Mouse (Mus musculus): ENCODE data around the gene Cacna1b.
A peak's percentile ranks its signal among the peaks of the same experiment; 100 is the strongest.

The Cacna1b gene

GRCm38 (mm10) chr2:24719645-24720379, 43.1 kb downstream of the Cacna1b start:
- no peak for DNase-seq (ENCODE audit: low read depth, low spot score)

GRCm38 (mm10) chr2:24718906-24719305, 44.0 kb downstream of the Cacna1b start:
- DNase-seq (ENCODE audit: low read depth, low spot score) = no peak

- no peak for DNase-seq (ENCODE audit: low read depth, low spot score)
These were observed 45.0 kb downstream of the Cacna1b start for GRCm38 (mm10) chr2:24717963-24718362.

- no peak for DNase-seq (ENCODE audit: low read depth, low spot score)
These were observed 45.5 kb downstream of the Cacna1b start for GRCm38 (mm10) chr2:24717461-24717860.

GRCm38 (mm10) chr2:24705929-24706328, 57.0 kb downstream of the Cacna1b start:
- DNase-seq (ENCODE audit: low read depth, low spot score) = no peak

- no peak for DNase-seq (ENCODE audit: low read depth, low spot score)
These were observed 60.6 kb downstream of the Cacna1b start for GRCm38 (mm10) chr2:24702208-24702957.

GRCm38 (mm10) chr2:24697281-24697980, 65.5 kb downstream of the Cacna1b start:
- no peak for DNase-seq (ENCODE audit: low read depth, low spot score)

GRCm38 (mm10) chr2:24692371-24692770, 70.6 kb downstream of the Cacna1b start:
- no peak for DNase-seq (ENCODE audit: low read depth, low spot score)

- no peak for DNase-seq (ENCODE audit: low read depth, low spot score)
These were observed 72.6 kb downstream of the Cacna1b start for GRCm38 (mm10) chr2:24690356-24690755.

- DNase-seq (ENCODE audit: low read depth, low spot score) = no peak
These were observed 77.6 kb downstream of the Cacna1b start for GRCm38 (mm10) chr2:24685347-24685746.

GRCm38 (mm10) chr2:24684796-24685195, 78.2 kb downstream of the Cacna1b start:
- no peak for DNase-seq (ENCODE audit: low read depth, low spot score)

GRCm38 (mm10) chr2:24683266-24683665, 79.7 kb downstream of the Cacna1b start:
- DNase-seq (ENCODE audit: low read depth, low spot score) = no peak

- no peak for DNase-seq (ENCODE audit: low read depth, low spot score)
These were observed 82.2 kb downstream of the Cacna1b start for GRCm38 (mm10) chr2:24680731-24681130.

- DNase-seq (ENCODE audit: low read depth, low spot score) = no peak
These were observed 82.8 kb downstream of the Cacna1b start for GRCm38 (mm10) chr2:24680176-24680575.

- peak; percentile 43 for DNase-seq (ENCODE audit: low read depth, low spot score)
These were observed 83.8 kb downstream of the Cacna1b start for GRCm38 (mm10) chr2:24679012-24679651.

GRCm38 (mm10) chr2:24678538-24678937, 84.4 kb downstream of the Cacna1b start:
- no peak for DNase-seq (ENCODE audit: low read depth, low spot score)

GRCm38 (mm10) chr2:24678110-24678509, 84.8 kb downstream of the Cacna1b start:
- no peak for DNase-seq (ENCODE audit: low read depth, low spot score)

GRCm38 (mm10) chr2:24677629-24678028, 85.3 kb downstream of the Cacna1b start:
- no peak for DNase-seq (ENCODE audit: low read depth, low spot score)

- no peak for DNase-seq (ENCODE audit: low read depth, low spot score)
These were observed 88.4 kb downstream of the Cacna1b start for GRCm38 (mm10) chr2:24674432-24675006.

- DNase-seq (ENCODE audit: low read depth, low spot score) = no peak
These were observed 94.4 kb downstream of the Cacna1b start for GRCm38 (mm10) chr2:24668598-24668997.

- no peak for DNase-seq (ENCODE audit: low read depth, low spot score)
These were observed 98.2 kb downstream of the Cacna1b start for GRCm38 (mm10) chr2:24664678-24665257.

Data from WW6 (cell line).